Mouse (Mus musculus) neural tube, embryonic 11.5 days (tissue): Measurements from ENCODE around the gene Fam167b. TPM values are rescaled to one million over a fixed set of nuclear protein-coding genes. Genes with fewer than 3 reads are reported as not detected.
"Not testable (repeated sequence)": the region's sequence is repeated elsewhere in the genome, so short reads cannot be mapped to it uniquely, and the experiment has no call there.

ENCODE experiments used
- ATAC-seq: fragments of 200-750 bp; cut with Nextera tagmentation; 2 replicates; pipeline ENCODE4 v1.8.0; 2017; ENCODE audit warnings: moderate number of reproducible peaks, mild to moderate bottlenecking, moderate TSS enrichment, moderate library complexity; ENCODE audit not compliant: insufficient read depth, low FRiP score, low TSS enrichment
- DNase-seq: peaks from one replicate; pipeline ENCODE4 v3.0.0-alpha.2; 2015; ENCODE audit warnings: low spot score
- H3K27ac ChIP-seq: fragments of 300-500 bp; sonication (generic); 2 replicates; pipeline ENCODE4 v1.5.1; 2014; ENCODE audit warnings: low read depth, mild to moderate bottlenecking, low read length
- H3K27me3 ChIP-seq: fragments of 300-500 bp; sonication (generic); 2 replicates; pipeline ENCODE4 v1.6.1; 2014; ENCODE audit warnings: mild to moderate bottlenecking, low read length, mixed read lengths; ENCODE audit not compliant: control insufficient read depth, insufficient read depth
- H3K36me3 ChIP-seq: fragments of 300-500 bp; sonication (generic); 2 replicates; pipeline ENCODE4 v1.6.1; 2014; ENCODE audit warnings: mild to moderate bottlenecking, low read length, moderate library complexity, mixed read lengths; ENCODE audit not compliant: control insufficient read depth, insufficient read depth
- H3K4me1 ChIP-seq: fragments of 300-500 bp; sonication (generic); 2 replicates; pipeline ENCODE4 v1.6.1; 2014; ENCODE audit warnings: low read length, mixed read lengths; ENCODE audit not compliant: control insufficient read depth, insufficient read depth
- H3K4me2 ChIP-seq: fragments of 300-500 bp; sonication (generic); 2 replicates; pipeline ENCODE4 v1.6.1; 2014; ENCODE audit warnings: low read depth, mild to moderate bottlenecking, moderate library complexity
- H3K4me3 ChIP-seq: fragments of 300-500 bp; sonication (generic); 2 replicates; pipeline ENCODE4 v1.5.1; 2014; ENCODE audit warnings: low read depth, low read length
- H3K9ac ChIP-seq: fragments of 300-500 bp; sonication (generic); 2 replicates; pipeline ENCODE4 v1.6.1; 2014; ENCODE audit warnings: mild to moderate bottlenecking, low read length
- H3K9me3 ChIP-seq: fragments of 300-500 bp; sonication (generic); 2 replicates; pipeline ENCODE4 v1.6.1; 2016; ENCODE audit warnings: low read length; ENCODE audit not compliant: control insufficient read depth
- WGBS: fragments of 180-500 bp; shearing (Covaris S2); extraction: QIAGEN DNeasy Blood & Tissue Kit; methylation state at CpG from one replicate; pipeline ENCODE4 v1.1.7; 2014; 5-methylcytosine and 5-hydroxymethylcytosine counted together
- polyA plus RNA-seq: library from polyadenylated mRNA; unstranded; fragments of >200 nt; fragmentation: Nextera tagmentation; extraction: Ambion mirVana; gene quantifications from 2 replicates; pipeline ENCODE4 v1.2.1, GENCODE M21; 2014

Fam167b gene
- polyA plus RNA-seq, 1 experiment from 2014 or later: 1.1 TPM

GRCm38 (mm10) chr4:129557256-129557808 lies 21.0 kb downstream of the Fam167b start:
- no peak overlapping the region for H3K4me3 ChIP-seq
- ATAC-seq (no peak), DNase-seq (no peak)
- H3K27me3 ChIP-seq: no peaks in the 10 kb centered on the region
- peak overlapping the region; percentile 48 for H3K9ac ChIP-seq
- H3K27ac ChIP-seq: no peak overlapping the region
- no peaks in the 10 kb centered on the region for H3K9me3 ChIP-seq
- H3K4me2 ChIP-seq: peak overlapping the region; percentile 86
- H3K36me3 ChIP-seq: no peaks in the 10 kb centered on the region
- peaks cover 12% of the 10 kb centered on the region for H3K4me1 ChIP-seq
- 66% methylated on average over 9 of the region's 9 CpGs for WGBS

GRCm38 (mm10) chr4:129556532-129557223 lies 21.7 kb downstream of the Fam167b start:
- peak overlapping the region; percentile 86 for H3K4me2 ChIP-seq
- peak; percentile 68 for ATAC-seq
- peak overlapping the region; percentile 44 for H3K4me3 ChIP-seq
- H3K9ac ChIP-seq: peak overlapping the region; percentile 48
- H3K9me3 ChIP-seq: no peaks in the 10 kb centered on the region
- no peaks in the 10 kb centered on the region for H3K36me3 ChIP-seq
- DNase-seq: peak; percentile 92
- 10% methylated on average over 30 of the region's 33 CpGs for WGBS
- no peak overlapping the region for H3K27ac ChIP-seq
- H3K27me3 ChIP-seq: no peaks in the 10 kb centered on the region
- H3K4me1 ChIP-seq: peaks cover 12% of the 10 kb centered on the region

DNA sequence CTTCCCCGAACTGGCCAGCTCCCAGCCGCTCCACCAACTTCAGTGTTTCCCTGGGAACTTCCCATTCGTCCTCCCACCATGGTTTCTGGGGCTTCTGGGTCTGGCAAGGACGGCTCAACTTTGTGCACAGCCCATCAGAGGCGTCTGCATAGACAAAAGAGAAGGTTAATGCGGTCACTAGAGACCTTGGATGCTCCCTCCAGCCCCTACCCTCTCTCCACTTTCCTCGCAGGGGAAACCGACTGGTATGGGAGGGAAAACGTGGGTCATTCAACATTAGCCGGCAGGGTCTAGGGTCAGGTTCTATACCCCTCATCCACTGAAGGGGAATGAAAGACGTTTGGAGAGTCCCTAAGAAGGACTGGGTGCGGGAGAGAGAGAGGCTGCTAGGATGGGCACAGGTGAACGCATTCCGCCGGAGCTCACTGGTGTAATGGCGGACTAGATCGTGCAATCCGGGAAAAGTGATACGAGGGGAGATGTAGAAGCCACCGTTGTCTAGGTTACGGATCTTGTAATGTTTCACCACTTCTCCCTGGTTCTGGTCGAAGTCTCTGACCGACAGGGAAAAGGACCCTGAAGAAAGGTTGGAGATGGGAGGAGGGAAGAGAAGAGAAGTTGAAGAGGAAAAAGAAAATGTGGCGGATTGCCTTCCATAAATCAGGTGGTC lies 22.4 kb downstream of the Fam167b start:
- Histone ChIP-seq H3K27me3 (no peaks in the 10 kb centered on the region), H3K9ac (peak overlapping the region; percentile 41), H3K36me3 (no peaks in the 10 kb centered on the region), H3K4me3 (peak overlapping the region; percentile 44), H3K4me1 (peaks cover 12% of the 10 kb centered on the region), H3K9me3 (no peaks in the 10 kb centered on the region), H3K27ac (no peak overlapping the region), H3K4me2 (peak overlapping the region; percentile 86)
- no peak for DNase-seq
- under 1% methylated on average over 24 of the region's 24 CpGs for WGBS
- ATAC-seq: peak; percentile 58

- H3K4me2 ChIP-seq: peak overlapping the region; percentile 86
- peaks cover 12% of the 10 kb centered on the region for H3K4me1 ChIP-seq
- H3K27ac ChIP-seq: no peak overlapping the region
- DNase-seq (peak; percentile 60), ATAC-seq (peak; percentile 16; the same call in 1 of the 2 replicates)
- H3K9me3 ChIP-seq: no peaks in the 10 kb centered on the region
- peak overlapping the region; percentile 44 for H3K4me3 ChIP-seq
- H3K27me3 ChIP-seq: no peaks in the 10 kb centered on the region
- H3K36me3 ChIP-seq: no peaks in the 10 kb centered on the region
- H3K9ac ChIP-seq: peak overlapping the region; percentile 41
- 3% methylated on average over 16 of the region's 16 CpGs for WGBS
These were observed 22.9 kb downstream of the Fam167b start for GRCm38 (mm10) chr4:129555421-129555861.

- WGBS: 80% methylated on average over 5 of the region's 6 CpGs
- not testable (repeated sequence) for H3K9me3 ChIP-seq, H3K36me3 ChIP-seq, H3K9ac ChIP-seq, DNase-seq, H3K4me2 ChIP-seq, H3K27ac ChIP-seq, ATAC-seq, H3K27me3 ChIP-seq, H3K4me3 ChIP-seq
- peaks cover 12% of the 10 kb centered on the region for H3K4me1 ChIP-seq
These were observed 23.8 kb downstream of the Fam167b start for GRCm38 (mm10) chr4:129554512-129554911.

GRCm38 (mm10) chr4:129550295-129550694 lies 28.1 kb downstream of the Fam167b start:
- peaks cover 2% of the 10 kb centered on the region; the same call in 1 of the 2 replicates for H3K4me1 ChIP-seq
- WGBS: 66% methylated on average over 1 of the region's 1 CpGs
- DNase-seq: no peak

GRCm38 (mm10) chr4:129549306-129549705 lies 29.0 kb downstream of the Fam167b start:
- DNase-seq (no peak), ATAC-seq (no peak)
- no peak overlapping the region for H3K9ac ChIP-seq
- H3K27me3 ChIP-seq: no peaks in the 10 kb centered on the region
- no peaks in the 10 kb centered on the region for H3K36me3 ChIP-seq
- H3K4me3 ChIP-seq: no peak overlapping the region
- no peak overlapping the region for H3K27ac ChIP-seq
- WGBS: 93% methylated on average over 2 of the region's 2 CpGs
- no peaks in the 10 kb centered on the region for H3K9me3 ChIP-seq
- no peaks in the 10 kb centered on the region for H3K4me1 ChIP-seq
- H3K4me2 ChIP-seq: no peak overlapping the region

More at GRCm38 (mm10) chr4:129550295-129550694, 28.1 kb downstream of the Fam167b start:
- Histone ChIP-seq H3K27ac (no peak overlapping the region), H3K9me3 (no peaks in the 10 kb centered on the region), H3K36me3 (no peaks in the 10 kb centered on the region), H3K4me2 (no peak overlapping the region), H3K4me3 (no peak overlapping the region), H3K27me3 (no peaks in the 10 kb centered on the region), H3K9ac (no peak overlapping the region)
- ATAC-seq: no peak

DNA sequence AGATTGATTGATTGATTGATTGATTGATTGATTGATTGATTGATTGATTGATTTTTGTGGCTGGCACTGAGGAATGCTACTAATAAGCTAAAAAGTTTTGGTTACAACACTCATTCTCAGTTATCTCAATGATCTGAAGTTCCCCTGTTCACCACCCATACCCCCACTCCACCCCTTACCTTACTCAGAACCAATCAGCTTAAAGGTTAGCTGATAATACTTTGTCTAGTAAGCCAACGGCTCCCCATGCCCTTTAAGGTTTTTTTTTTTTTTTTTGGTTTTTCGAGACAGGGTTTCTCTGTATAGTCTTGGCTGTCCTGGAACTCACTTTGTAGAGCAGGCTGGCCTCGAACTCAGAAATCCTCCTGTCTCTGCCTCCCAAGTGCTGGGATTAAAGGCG lies 30.7 kb downstream of the Fam167b start:
- not testable (repeated sequence) for H3K36me3 ChIP-seq, H3K4me1 ChIP-seq, H3K27ac ChIP-seq, H3K9ac ChIP-seq, H3K4me2 ChIP-seq, ATAC-seq, H3K27me3 ChIP-seq, H3K4me3 ChIP-seq, DNase-seq, H3K9me3 ChIP-seq
- WGBS: 85% methylated on average over 4 of the region's 4 CpGs
